Mouse (Mus musculus) left cerebral cortex, postnatal 10 days (tissue): ENCODE data around the gene Flad1. TPM values are rescaled to one million over a fixed set of nuclear protein-coding genes. Genes with fewer than 3 reads are reported as not detected.

Source experiments
- DNase-seq, 2 experiments: peaks; one replicate each; pipeline ENCODE4 v3.0.0; 2021 to 2022; ENCODE audit warnings: low spot score in 2 of 2, mixed read lengths in 1 of 2; ENCODE audit errors: extremely low spot score in 1 of 2
- intact Hi-C: fragments of 180-260 bp; cut with DNase I; formaldehyde crosslinking; loops from one replicate; pipeline ENCODE4 v1.15.1; 2025
- total RNA-seq, 2 experiments: library from RNA; stranded (reverse); gene quantifications; 2 replicates each; pipeline ENCODE4 v1.2.3; 2021

Gene Flad1
- total RNA-seq, 2 experiments from 2014 or later = 31.9 to 32.7 TPM

DNA sequence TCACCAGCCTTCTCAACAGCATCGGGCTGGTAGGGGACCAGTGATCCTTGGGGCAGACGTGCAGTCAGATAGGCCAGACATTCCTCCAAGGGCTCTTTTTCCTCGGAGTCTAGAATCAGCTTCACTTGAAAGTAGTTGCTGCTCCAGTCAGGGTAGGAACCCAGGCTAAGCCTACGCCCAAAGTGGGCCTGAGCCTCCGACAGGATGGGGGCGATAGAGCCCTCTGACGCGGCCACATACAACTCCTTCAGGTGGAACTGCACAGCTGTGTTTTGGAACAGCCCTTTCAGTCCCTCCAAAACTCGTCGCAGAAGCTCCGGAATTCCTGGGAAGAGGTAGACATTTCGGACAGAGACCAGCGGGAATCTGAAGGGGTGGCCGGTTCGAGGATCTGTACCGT is 3.2 kb downstream of the Flad1 start:
- intact Hi-C loops = no loop called here

DNA sequence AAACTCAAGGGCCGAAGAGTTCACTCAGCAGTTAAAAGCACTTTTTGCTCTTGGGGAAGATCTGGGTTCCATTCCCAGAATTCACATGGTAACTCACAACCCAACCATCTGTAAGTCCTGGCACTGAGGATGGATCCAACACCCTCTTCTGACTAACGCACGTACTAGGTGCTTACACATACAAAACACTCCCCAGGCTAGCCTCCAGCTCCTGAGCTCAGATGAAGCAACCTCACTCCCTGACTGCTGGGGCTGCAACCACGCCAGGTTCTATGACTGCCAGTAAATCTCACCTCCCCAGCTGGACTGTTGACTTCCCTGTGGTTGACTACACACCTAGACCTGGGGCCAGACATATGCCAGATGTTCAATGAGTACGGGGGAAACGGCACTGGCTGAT is 4.8 kb downstream of the Flad1 start:
- DNase-seq = no peak
- intact Hi-C loops = no loop called here

More for the DNA sequence above, 3.2 kb downstream of the Flad1 start:
- DNase-seq = no peak

DNA sequence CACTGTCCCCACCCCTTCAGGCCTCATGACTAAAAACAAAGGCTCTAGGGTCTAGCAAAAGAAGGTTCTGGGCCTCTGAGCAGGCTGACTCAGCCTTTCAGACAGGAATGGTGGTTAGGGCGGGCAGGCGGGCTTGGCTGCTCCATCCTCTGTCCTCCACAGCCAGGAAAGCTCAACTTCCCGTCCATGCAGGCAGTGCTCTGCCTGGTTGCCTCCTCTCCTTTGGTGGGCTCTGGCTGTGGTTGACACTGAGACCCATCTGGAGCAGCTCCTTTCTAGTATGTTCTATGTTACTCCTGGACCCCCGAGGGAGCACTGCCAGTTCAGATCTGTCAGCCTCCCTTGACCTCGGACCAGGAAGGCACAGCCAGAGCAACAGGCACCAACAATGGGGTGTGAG is 9.0 kb downstream of the Flad1 start, which contains the start of gene Lenep:
Gene Lenep, minus strand, starts transcription at position 101 of the 400 bp plus-strand sequence.
- intact Hi-C loops = no loop called here
- DNase-seq = no peak

DNA sequence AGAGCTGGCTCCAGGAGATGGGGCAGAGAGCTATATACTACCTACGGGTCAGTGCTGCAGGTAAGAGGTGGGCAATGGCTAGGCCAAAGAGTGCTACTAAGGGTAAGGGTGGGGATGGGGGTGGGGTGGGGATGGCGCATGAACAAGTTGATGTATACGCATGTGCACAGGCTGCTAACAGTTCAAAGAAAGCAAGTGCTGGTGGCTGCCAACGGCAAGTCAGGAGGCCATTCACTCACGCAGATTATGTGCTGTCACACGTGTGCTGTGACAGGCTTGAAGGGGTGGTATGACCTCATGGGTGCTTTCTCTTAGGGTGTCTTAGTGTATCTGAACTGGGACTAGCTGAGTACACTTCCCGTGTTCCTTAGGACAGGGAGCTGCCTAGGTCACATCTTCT is 10.3 kb downstream of the Flad1 start:
- intact Hi-C loops = no loop called here
- DNase-seq = no peak

DNA sequence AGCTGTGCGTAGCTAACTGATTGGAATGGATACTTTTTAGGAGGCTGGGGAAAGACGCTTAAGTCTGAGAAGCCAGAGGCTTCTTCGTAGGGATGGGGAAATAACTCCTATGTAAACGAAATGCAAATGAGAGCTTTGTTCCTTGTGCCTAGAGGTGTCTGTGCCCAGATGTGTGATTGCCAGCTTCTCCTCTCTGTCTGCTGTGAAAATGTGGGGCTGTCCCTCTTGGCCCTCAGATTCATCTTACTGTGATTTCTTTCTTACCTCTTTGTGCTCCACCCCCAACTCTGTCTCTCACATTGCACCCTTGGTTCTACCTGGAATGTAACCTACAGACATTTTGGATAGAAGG is 15.0 kb downstream of the Flad1 start:
- intact Hi-C loops = loop anchor here (5.0 kb wide), 1 partner anchor 91 kb away; no protein-coding TSS in a partner anchor

DNA sequence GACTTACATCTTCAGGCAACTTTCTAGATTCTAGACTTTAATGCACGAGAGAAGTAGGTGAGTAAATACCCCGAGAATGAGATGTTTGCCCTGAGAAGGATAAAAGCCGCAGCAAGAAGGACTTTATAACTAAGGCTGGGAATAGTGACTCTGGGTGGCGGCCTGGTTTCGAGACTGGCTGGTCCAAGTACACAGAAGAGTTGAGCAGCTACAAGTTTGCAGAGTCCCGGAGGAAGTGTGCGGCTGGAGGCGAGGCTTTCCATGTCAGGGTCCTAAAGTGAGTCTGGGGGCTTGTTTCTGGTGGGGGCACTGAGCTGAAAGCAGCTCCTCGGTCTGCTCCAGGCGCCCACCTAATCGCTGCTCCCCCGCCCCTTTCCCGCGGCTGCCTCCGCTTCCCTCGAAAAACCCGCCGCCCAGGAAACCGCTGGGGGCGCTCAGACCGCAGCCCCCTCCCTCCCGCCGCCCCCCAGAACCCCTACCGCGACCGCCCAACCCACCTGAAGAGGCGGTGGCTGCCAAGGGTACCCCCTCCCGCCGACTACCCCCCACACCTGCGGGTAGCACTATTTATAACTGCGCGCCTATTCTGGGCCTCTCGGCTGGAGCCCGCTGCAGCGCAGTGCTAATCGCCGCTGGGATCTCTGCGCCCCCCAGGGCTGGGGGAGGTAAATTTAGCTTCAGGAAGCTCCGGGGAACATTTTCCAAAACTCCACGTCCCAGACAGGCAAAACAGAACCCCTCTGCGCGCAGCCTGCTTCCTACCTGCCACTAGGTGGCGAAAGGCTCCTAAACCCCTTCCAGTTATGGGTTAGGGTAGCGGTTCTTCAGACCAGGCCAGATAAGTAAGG is 15.6 kb downstream of the Flad1 start:
- intact Hi-C loops = loop anchor here (5.0 kb wide), 1 partner anchor 91 kb away; no protein-coding TSS in a partner anchor

More for the DNA sequence above, 15.0 kb downstream of the Flad1 start:
- DNase-seq = no peak

DNA sequence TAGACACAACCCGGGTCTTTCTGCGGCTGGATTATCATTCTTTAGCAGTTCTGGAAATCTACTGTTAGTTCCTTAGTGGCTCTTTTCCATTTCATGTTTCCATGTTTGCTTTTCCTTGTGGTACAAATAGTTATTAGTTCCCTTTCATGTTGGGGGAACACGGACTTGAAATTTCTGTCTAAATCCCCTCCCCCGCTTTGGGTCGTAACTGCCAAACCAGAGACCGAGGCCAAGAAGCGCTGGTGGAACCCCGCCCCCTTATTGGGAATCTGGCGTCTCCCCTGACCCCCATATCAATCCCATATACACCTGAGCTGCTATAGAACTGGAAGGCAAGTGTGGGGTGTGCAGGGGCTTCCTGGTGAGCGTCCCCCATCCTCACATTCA is 16.3 kb downstream of the Flad1 start:
- no peak for DNase-seq
- intact Hi-C loops = loop anchor here (5.0 kb wide), 1 partner anchor 92 kb away; no protein-coding TSS in a partner anchor

More for the DNA sequence above, 15.6 kb downstream of the Flad1 start:
- peak in 1 of 2 experiments; percentile 72 for DNase-seq

DNA sequence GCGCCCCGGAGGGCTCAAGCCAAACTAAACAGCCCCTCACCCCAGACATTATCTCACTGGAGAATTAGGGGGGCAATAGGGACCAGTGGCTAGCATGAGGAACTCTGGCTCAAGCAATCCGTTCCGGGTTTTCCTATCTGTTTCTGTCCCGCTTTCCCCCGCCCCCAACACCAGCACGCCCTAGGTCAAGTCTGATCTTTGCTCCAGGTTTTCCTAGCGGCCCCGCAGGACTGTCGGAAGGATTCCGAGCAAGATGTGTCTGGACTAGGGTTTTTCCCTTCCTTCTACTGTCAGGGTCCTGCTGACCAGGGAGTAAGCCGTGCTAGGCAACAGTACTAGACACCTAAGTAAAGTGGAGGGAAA is 16.8 kb downstream of the Flad1 start:
- peak; percentile 51 to 91 for DNase-seq
- intact Hi-C loops = loop anchor here (5.0 kb wide), 1 partner anchor 92 kb away; no protein-coding TSS in a partner anchor

DNA sequence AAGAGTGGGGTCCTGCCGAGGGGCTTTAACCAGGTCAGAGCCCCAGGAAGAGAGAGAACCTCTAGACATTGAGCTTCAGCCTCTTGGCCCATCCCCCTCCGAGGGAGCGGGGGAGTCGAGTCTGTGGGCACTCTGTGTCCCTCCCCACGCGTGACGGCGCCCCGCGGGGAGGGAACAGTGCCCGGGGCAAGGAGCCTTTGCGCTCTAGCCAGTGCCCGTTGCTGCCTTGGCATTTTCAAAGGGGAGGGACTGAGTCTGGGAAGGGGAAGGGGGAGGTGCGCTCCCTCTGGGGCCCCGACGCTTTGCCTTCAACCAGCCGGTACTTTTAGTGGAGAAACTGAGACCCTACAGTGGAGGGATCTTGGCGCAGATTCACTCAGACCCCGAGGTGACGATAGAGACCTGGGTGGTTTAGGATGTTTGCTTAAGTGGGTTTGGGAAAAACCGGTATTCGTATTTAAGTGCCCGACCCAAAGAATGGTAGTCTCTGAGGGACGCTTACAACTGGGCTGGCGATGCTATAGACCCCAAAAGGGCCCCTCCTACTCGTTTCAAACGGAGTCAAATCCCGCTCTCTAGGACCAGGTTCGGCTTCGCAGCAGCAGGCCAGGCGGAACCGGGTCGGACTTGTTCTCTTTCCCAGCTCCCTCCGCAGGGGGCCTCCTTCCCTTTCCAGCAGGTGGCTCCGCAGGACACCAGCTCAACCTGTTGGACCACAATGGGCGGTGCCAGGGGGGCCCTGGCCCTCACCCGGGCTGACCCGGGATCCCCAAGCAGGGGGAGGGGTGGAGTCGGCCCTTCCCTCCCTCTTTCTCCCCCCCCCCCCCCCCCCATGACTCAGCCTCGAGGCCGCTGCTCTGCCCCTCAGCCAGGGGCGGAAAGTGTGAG is 17.4 kb downstream of the Flad1 start, which contains the start of gene Zbtb7b:
Gene Zbtb7b, minus strand, starts transcription at position 771 of the 888 bp plus-strand sequence.
- intact Hi-C loops = no loop called here
- DNase-seq = peak; percentile 48 to 86

DNA sequence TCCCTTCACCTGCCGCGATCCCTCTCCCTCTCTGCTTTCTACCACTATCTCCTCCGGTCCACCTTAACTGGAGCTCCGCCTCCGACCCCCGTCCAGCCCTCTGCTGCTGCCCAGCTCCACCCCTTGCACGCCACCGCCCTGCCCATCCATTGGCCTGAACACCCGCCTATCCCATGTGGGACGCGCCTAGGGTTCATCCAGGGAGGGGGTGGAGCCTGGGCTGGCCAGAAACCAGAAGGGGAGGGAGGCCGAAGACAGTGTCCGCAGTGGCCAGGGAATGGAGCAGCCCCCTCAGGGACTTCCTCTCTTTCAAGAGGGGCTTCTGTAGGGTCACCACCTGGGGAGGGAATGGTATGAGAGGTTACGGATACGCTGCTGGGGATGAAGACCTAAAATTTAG is 18.1 kb downstream of the Flad1 start:
- intact Hi-C loops = no loop called here
- DNase-seq = peak; percentile 97 to 99

DNA sequence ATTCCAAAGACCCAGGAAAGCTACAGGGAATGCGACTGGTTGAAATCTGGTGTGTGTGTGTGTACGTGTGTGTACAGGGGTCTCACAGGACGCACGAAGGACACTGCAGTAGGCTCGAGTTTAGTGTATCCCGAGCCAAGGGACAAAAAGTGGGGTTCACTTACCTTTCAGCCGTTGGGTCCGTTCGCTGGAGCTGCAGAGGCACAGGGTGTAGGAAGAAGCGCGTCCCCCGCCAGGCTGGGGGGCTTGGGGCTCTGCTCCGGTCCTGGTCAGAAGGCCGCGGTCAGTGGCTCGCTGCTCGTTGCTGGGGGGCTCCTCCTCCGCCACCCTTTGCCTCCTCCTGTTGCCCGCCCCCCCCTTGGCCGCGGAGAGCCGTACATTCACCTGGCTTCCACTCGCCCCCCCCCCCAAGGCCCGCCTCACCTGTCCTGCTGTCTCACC is 18.8 kb downstream of the Flad1 start:
- intact Hi-C loops = no loop called here
- DNase-seq = peak in 1 of 2 experiments; percentile 65

DNA sequence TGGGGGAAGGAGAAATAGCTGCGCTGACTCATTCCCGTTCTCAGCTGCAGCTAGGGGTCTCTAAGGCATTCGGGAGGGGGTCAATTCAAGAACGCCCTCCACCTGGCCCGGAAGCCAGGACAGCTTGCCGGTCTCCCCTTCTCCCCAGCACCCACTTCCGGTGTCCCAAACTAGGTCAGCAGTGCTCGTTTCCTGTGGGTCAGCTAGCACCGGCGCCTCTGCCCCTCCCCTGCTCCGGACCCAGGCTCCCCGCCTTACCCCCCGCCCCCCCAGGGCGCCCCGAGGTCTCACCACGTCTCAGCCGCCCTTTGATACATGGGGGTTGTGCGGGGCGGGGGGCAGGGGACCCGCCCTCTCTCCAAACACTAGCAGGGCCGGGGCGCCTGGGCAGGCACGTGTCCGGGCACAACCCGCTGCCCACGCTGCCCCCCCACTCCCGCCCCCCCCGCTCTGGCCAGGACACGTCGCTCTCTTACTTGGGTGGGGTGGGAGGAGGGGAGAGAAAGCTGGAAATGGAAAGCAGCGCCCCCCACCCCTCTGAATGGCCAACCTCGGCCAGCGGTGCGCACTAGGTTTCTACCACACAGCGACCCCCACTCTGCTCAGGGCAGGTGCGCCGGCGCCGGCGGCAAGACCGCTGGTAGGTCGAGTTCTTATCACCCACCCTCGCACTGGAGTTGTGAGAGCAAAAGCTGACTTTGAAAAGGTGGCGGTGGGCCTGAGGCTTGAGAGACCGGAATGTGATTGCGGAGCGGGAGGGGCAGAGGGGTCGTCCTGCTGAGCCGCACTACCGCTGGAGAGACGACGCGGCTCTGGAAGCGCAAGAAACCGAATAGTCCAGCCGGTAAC is 19.8 kb downstream of the Flad1 start:
- intact Hi-C loops = no loop called here
- DNase-seq = peak in 1 of 2 experiments; percentile 80

DNA sequence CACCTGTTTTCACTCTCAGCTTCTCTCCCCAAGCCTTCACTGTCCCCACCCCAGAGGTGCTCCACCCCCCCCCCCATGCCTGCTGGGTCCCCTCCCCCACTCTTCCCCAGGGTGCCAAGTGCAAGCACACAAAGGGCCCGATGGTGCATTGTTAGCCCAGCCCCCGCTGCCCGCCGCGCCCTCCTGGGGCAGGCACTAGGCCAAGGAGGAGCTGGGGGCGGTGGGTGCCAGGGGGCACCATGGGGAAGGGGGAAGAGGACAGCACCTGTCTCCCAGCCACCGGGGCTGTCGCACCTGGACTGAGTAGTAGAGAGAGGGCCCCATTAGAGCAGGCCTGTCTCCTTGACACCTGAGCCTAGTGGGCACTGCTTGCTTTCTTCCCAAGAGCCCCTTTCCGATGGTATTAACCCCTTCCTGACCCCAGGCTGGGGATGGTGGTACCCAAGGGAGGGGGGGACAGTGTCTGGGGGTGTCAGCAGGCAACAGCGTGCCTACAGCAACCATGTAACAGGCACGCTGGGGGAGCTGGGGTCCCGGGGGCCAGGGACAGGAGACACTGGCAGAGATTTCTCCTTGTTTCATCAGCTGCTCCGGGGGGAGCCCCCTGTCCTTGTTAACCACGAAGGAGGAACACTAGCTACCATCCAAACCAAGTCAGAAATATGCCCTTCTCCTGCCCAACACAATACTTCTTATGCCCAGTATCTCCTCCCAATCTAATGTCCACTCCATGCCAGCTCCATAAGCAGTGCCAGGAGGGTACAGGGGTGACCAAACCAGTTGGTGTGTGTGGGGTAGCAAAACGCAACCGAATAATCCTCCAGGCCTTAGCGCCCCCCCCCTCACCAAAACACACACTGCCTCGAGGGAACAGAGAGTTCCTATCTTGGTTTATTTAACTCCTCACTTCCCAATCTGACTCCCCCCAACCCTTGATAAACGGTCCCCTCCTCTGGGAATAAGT is 20.7 kb downstream of the Flad1 start:
- peak in 1 of 2 experiments; percentile 62 for DNase-seq
- intact Hi-C loops = no loop called here

DNA sequence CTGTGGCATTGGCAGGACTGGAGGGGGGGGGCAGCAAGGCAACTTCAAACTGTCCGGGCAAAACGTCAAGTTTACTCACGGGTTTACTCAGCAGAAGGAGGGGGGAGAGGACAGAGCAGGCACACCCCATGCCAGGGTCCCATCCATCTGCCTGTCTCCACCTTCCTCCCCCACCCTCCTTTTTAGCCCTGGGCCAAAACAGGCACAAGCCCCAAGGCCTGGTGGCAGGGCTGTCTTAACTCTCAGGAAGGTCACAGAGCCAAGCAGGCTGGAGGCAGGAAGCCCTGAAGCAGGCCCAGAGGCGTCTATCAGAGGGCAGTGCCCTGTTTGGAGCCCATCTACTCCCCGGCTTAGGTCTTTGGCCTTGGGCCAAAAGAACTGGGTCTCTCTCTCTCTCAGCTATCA is 21.6 kb downstream of the Flad1 start:
- no peak for DNase-seq
- intact Hi-C loops = no loop called here

DNA sequence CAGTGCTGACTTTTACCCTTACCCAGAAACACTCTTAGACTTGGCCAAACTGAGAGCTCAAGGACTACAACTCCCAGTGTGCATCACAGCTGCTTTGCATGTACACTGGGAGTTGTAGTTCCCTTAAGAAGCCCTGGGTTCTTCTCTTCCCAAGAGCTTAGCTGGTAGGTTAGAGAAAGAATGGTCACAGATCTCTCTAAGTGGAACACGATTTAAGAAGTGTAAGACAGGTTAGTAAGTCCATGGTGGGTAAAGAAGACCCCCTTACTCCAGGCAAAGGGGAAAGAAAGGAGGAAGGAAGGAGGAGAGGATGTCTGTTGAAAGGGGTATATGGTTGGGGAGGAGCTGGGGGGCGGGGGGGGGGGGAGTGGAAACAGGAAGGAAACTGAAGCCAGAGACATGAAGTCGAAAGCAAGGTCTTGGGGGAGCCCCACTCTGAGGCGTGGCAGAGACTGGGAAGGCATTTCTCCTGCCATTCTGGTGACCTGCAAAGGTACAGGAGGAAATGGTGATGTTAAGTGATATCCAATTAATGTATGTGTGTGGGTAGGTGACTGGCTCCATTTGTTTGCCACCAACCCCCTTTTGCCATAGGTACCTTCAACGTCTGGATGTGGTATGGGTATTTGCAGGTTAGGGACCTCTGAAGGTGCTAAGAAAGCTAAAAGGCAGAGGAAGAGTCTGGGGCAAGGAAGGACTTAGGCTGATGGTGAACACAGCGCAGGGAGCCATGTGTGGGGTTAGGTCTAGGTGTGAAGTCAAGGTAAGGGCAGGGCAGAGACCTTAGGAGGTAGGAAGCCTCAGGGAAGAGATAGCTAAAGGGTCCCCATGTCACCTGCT is 22.5 kb downstream of the Flad1 start:
- intact Hi-C loops = no loop called here
- no peak for DNase-seq

DNA sequence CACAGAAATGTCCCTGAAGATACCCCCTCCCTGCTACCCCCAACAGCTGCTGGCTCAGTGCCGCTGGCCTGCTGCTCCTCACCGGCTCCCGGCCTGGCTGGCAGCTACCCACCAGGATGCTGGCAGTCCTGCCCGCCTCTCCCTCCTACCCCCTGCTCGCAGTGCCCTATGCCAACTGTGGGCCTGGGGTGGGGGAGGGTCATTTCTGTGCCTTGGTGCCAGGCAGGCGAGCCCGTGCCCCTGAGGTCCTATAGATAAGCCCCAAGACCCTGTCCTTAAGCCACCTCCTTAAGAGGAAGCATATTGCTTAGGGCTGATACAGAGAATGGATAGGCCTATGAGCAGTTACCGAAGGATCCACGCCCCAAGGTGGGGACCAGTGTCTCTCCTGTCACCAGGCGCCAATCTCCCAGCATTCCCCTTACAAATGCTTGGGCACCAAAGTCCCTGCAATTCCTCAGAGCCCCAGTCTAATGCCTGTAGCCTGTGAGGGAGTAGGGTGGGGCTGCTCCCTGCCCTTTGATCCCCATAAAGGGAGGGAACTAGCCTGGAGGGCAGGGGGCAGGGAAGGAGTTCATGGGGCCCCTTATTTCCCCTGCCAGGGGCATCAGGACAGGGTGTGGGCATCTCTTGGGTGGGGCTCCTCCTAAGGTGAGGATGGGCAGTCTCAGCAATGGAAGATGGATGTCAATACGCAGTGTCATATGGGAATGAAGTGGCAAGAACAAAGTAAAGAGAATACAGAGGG is 23.4 kb downstream of the Flad1 start:
- DNase-seq = peak in 1 of 2 experiments; percentile 74
- intact Hi-C loops = no loop called here
